Mouse (Mus musculus): ENCODE measurements around the gene Mybphl. TPM values are rescaled to one million over a fixed set of nuclear protein-coding genes. Genes with fewer than 3 reads are reported as not detected.

The Mybphl gene
- polyA plus RNA-seq, 1 experiment from 2014 or later: not detected

GRCm38 (mm10) chr3:108401692-108402527, 37.2 kb downstream of the Mybphl start:
- Histone ChIP-seq H3K9ac (ENCODE audit: low read depth, low read length) (peak overlapping the region; percentile 38; the same call in 1 of the 2 replicates), H3K36me3 (ENCODE audit: control insufficient read depth, insufficient read depth, low read length) (no peaks in the 10 kb centered on the region)
- ATAC-seq: peak; percentile 91

GRCm38 (mm10) chr3:108402528-108402920, 37.8 kb downstream of the Mybphl start:
- 90% methylated on average over 15 of the region's 15 CpGs for WGBS
- Histone ChIP-seq H3K36me3 (ENCODE audit: control insufficient read depth, insufficient read depth, low read length) (no peaks in the 10 kb centered on the region), H3K4me2 (ENCODE audit: low read depth, low read length) (no peak overlapping the region), H3K27ac (ENCODE audit: low read length) (no peak overlapping the region), H3K9me3 (ENCODE audit: control insufficient read depth, low read length) (no peaks in the 10 kb centered on the region), H3K9ac (ENCODE audit: low read depth, low read length) (no peak overlapping the region), H3K4me3 (ENCODE audit: low read length) (no peak overlapping the region), H3K27me3 (replicated peaks; ENCODE audit: control insufficient read depth, insufficient read depth, low read length) (no peaks in the 10 kb centered on the region), H3K4me1 (ENCODE audit: control insufficient read depth, insufficient read depth, low read length) (peaks cover 5% of the 10 kb centered on the region; the same call in 1 of the 2 replicates)
- no peak for ATAC-seq

More at GRCm38 (mm10) chr3:108401692-108402527, 37.2 kb downstream of the Mybphl start:
- H3K9me3 ChIP-seq (ENCODE audit: control insufficient read depth, low read length): no peaks in the 10 kb centered on the region
- peak overlapping the region; percentile 49 for H3K4me2 ChIP-seq (ENCODE audit: low read depth, low read length)
- H3K4me1 ChIP-seq (ENCODE audit: control insufficient read depth, insufficient read depth, low read length): peaks cover 5% of the 10 kb centered on the region; the same call in 1 of the 2 replicates
- WGBS: 35% methylated on average over 22 of the region's 22 CpGs
- H3K4me3 ChIP-seq (ENCODE audit: low read length): peak overlapping the region; percentile 25; the same call in 1 of the 2 replicates
- no peak overlapping the region for H3K27ac ChIP-seq (ENCODE audit: low read length)
- no peaks in the 10 kb centered on the region for H3K27me3 ChIP-seq (replicated peaks; ENCODE audit: control insufficient read depth, insufficient read depth, low read length)

- H3K9me3 ChIP-seq (ENCODE audit: control insufficient read depth, low read length): no peaks in the 10 kb centered on the region
- H3K4me3 ChIP-seq (ENCODE audit: low read length): no peak overlapping the region
- H3K4me1 ChIP-seq (ENCODE audit: control insufficient read depth, insufficient read depth, low read length): peaks cover 5% of the 10 kb centered on the region; the same call in 1 of the 2 replicates
- H3K27ac ChIP-seq (ENCODE audit: low read length): no peak overlapping the region
- H3K36me3 ChIP-seq (ENCODE audit: control insufficient read depth, insufficient read depth, low read length): no peaks in the 10 kb centered on the region
- no peak overlapping the region for H3K9ac ChIP-seq (ENCODE audit: low read depth, low read length)
- 53% methylated on average over 14 of the region's 14 CpGs for WGBS
- H3K27me3 ChIP-seq (replicated peaks; ENCODE audit: control insufficient read depth, insufficient read depth, low read length): no peaks in the 10 kb centered on the region
- ATAC-seq: no peak
- no peak overlapping the region for H3K4me2 ChIP-seq (ENCODE audit: low read depth, low read length)
These were observed 41.0 kb downstream of the Mybphl start for GRCm38 (mm10) chr3:108405536-108406305.

- H3K36me3 ChIP-seq (ENCODE audit: control insufficient read depth, insufficient read depth, low read length): no peaks in the 10 kb centered on the region
- H3K27ac ChIP-seq (ENCODE audit: low read length): no peak overlapping the region
- H3K9me3 ChIP-seq (ENCODE audit: control insufficient read depth, low read length): no peaks in the 10 kb centered on the region
- WGBS: 87% methylated on average over 24 of the region's 24 CpGs
- ATAC-seq: no peak
- no peaks in the 10 kb centered on the region for H3K27me3 ChIP-seq (replicated peaks; ENCODE audit: control insufficient read depth, insufficient read depth, low read length)
- H3K4me1 ChIP-seq (ENCODE audit: control insufficient read depth, insufficient read depth, low read length): peaks cover 5% of the 10 kb centered on the region
- H3K4me2 ChIP-seq (ENCODE audit: low read depth, low read length): no peak overlapping the region
- H3K4me3 ChIP-seq (ENCODE audit: low read length): no peak overlapping the region
- H3K9ac ChIP-seq (ENCODE audit: low read depth, low read length): no peak overlapping the region
These were observed 41.7 kb downstream of the Mybphl start for GRCm38 (mm10) chr3:108406306-108406885.

GRCm38 (mm10) chr3:108408517-108409008, 43.9 kb downstream of the Mybphl start:
- peaks cover 6% of the 10 kb centered on the region for H3K36me3 ChIP-seq (ENCODE audit: control insufficient read depth, insufficient read depth, low read length)
- H3K27me3 ChIP-seq (replicated peaks; ENCODE audit: control insufficient read depth, insufficient read depth, low read length): no peaks in the 10 kb centered on the region
- no peak overlapping the region for H3K9ac ChIP-seq (ENCODE audit: low read depth, low read length)
- 84% methylated on average over 8 of the region's 8 CpGs for WGBS
- no peak for ATAC-seq
- peaks cover 4% of the 10 kb centered on the region; the same call in 1 of the 2 replicates for H3K4me1 ChIP-seq (ENCODE audit: control insufficient read depth, insufficient read depth, low read length)
- no peak overlapping the region for H3K4me3 ChIP-seq (ENCODE audit: low read length)
- H3K9me3 ChIP-seq (ENCODE audit: control insufficient read depth, low read length): peaks cover 3% of the 10 kb centered on the region
- H3K4me2 ChIP-seq (ENCODE audit: low read depth, low read length): no peak overlapping the region
- no peak overlapping the region for H3K27ac ChIP-seq (ENCODE audit: low read length)

- Histone ChIP-seq H3K4me3 (ENCODE audit: low read length) (no peak overlapping the region), H3K4me2 (ENCODE audit: low read depth, low read length) (no peak overlapping the region), H3K27me3 (replicated peaks; ENCODE audit: control insufficient read depth, insufficient read depth, low read length) (no peaks in the 10 kb centered on the region), H3K36me3 (ENCODE audit: control insufficient read depth, insufficient read depth, low read length) (peaks cover 7% of the 10 kb centered on the region), H3K4me1 (ENCODE audit: control insufficient read depth, insufficient read depth, low read length) (peaks cover 4% of the 10 kb centered on the region; the same call in 1 of the 2 replicates), H3K27ac (ENCODE audit: low read length) (no peak overlapping the region), H3K9me3 (ENCODE audit: control insufficient read depth, low read length) (peaks cover 12% of the 10 kb centered on the region), H3K9ac (ENCODE audit: low read depth, low read length) (peak overlapping the region; percentile 31; the same call in 1 of the 2 replicates)
- 52% methylated on average over 8 of the region's 8 CpGs for WGBS
- no peak for ATAC-seq
These were observed 45.1 kb downstream of the Mybphl start for GRCm38 (mm10) chr3:108409656-108410358.

GRCm38 (mm10) chr3:108410359-108410714, 45.6 kb downstream of the Mybphl start:
- H3K27me3 ChIP-seq (replicated peaks; ENCODE audit: control insufficient read depth, insufficient read depth, low read length): no peaks in the 10 kb centered on the region
- H3K9me3 ChIP-seq (ENCODE audit: control insufficient read depth, low read length): peaks cover 12% of the 10 kb centered on the region
- 41% methylated on average over 5 of the region's 5 CpGs for WGBS
- H3K4me3 ChIP-seq (ENCODE audit: low read length): no peak overlapping the region
- no peak overlapping the region for H3K27ac ChIP-seq (ENCODE audit: low read length)
- peak overlapping the region; percentile 31; the same call in 1 of the 2 replicates for H3K9ac ChIP-seq (ENCODE audit: low read depth, low read length)
- no peak for ATAC-seq
- H3K36me3 ChIP-seq (ENCODE audit: control insufficient read depth, insufficient read depth, low read length): peaks cover 7% of the 10 kb centered on the region
- peaks cover 4% of the 10 kb centered on the region; the same call in 1 of the 2 replicates for H3K4me1 ChIP-seq (ENCODE audit: control insufficient read depth, insufficient read depth, low read length)
- H3K4me2 ChIP-seq (ENCODE audit: low read depth, low read length): no peak overlapping the region

- Histone ChIP-seq H3K36me3 (ENCODE audit: control insufficient read depth, insufficient read depth, low read length) (peaks cover 7% of the 10 kb centered on the region), H3K27me3 (replicated peaks; ENCODE audit: control insufficient read depth, insufficient read depth, low read length) (no peaks in the 10 kb centered on the region), H3K4me3 (ENCODE audit: low read length) (no peak overlapping the region), H3K9ac (ENCODE audit: low read depth, low read length) (peak overlapping the region; percentile 12), H3K27ac (ENCODE audit: low read length) (0 out of 2 replicates have a peak overlapping the region, but pooled peaks have one; percentile 10), H3K9me3 (ENCODE audit: control insufficient read depth, low read length) (peaks cover 12% of the 10 kb centered on the region), H3K4me1 (ENCODE audit: control insufficient read depth, insufficient read depth, low read length) (peaks cover 4% of the 10 kb centered on the region; the same call in 1 of the 2 replicates), H3K4me2 (ENCODE audit: low read depth, low read length) (no peak overlapping the region)
- no peak for ATAC-seq
- 55% methylated on average over 5 of the region's 5 CpGs for WGBS
These were observed 46.5 kb downstream of the Mybphl start for GRCm38 (mm10) chr3:108411026-108411753.

Measured in intestine, embryonic 16.5 days (tissue).